Mouse (Mus musculus) kidney, postnatal 4 days (tissue): ENCODE measurements around the gene Msi1.

Source experiments
- DNase-seq, 2 experiments: peaks; one replicate each; pipeline ENCODE4 v3.0.0; 2021; ENCODE audit warnings: mixed read lengths in 2 of 2

Gene Msi1

GRCm38 (mm10) chr5:115429359-115430186 lies at the start of gene Msi1:
TSS of gene Msi1 (plus strand) at chr5:115429599.
- DNase-seq, result peak; percentile 57 to 73

- DNase-seq, result no peak
These were observed 37.5 kb upstream of the Msi1 start for GRCm38 (mm10) chr5:115391935-115392334.

GRCm38 (mm10) chr5:115392969-115393368 lies 36.4 kb upstream of the Msi1 start:
- DNase-seq, result no peak

- DNase-seq, result peak in 1 of 2 experiments; percentile 20
These were observed 35.2 kb upstream of the Msi1 start for GRCm38 (mm10) chr5:115394223-115394622.

GRCm38 (mm10) chr5:115394836-115395235 lies 34.6 kb upstream of the Msi1 start:
- no peak for DNase-seq

DNA sequence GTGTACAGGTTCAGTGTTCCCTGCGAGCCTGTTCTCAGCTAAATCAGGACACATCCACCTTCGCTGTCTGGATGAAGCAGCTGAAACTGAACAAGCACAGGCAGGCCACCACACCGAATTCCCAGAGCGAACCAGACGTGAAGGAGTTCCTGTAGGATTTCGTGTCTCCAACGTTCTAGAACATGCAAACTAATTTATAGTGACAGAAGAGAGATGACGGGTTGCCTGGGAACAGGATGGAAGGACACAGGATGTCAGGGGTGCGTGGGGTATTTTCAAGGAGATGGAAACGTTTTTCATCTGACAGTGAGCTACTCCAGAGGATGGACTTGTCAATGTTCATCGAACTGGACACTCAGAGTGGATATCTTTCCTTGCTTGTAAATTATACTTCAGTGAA lies 32.7 kb upstream of the Msi1 start:
- DNase-seq, result no peak

DNA sequence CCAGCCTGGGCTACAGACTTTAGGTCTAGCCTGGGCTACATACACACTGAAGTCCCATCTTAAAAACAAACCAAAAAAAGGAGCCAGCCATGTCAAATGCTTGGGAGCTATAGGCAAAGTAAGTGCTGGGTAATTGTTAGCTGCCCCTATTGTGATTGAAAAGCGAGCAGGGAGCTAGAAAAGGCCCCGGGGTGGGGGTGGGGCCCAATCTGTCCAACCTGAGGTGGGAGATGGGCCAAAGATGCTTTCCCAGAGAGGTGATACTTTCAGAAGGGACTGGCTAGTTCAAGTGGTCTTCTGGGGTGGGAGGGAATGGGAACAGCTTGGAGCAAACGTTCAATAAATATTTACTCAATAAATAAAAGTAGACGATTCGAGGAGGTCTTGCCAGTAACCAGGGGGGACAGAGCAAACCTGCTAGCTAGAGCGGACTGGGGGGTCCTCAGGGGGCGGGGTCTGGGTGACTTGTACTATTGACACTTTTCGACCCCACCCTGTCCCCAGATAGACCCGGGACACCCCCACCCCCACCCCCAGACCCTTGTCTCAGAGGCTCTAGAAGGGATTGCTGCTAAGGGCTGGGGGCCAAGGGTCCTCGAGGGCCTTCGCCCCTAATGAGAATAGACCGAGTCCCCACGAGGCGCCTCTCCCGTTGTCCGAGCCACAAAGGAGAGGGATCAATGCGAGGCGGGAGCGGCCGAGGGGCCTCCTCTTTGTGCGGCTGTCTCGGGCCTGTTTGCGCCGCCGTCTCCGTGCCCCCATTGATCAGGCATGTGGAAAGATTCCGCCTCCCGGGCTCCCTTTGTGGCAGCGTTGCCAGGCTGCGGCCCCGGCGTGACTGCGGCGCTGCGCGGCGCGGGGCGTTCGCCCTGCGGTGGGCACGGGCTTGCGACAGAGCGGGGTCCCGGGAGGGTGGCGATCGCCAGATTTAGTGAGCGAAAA lies 31.3 kb upstream of the Msi1 start:
- DNase-seq, result peak; percentile 50 to 63

DNA sequence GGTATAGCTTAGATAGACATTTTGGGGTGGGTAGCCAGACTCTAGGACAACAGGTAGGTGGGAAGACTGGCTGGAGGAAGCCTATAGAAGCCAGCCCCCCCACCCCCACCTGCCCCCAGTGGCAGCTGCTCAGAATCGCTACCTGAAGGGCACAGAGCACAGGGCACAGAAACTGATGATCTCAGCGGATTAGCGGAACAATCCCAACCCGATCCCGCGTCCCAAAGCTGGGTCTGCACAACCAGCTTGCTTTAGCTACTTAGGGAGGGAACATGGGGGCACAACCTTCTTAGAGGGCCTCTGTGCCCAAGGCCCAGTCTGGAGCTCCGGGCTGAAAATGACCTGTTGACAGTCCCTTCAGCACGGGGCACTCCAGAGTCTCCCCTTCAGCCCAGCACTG lies 27.3 kb upstream of the Msi1 start:
- no peak for DNase-seq

DNA sequence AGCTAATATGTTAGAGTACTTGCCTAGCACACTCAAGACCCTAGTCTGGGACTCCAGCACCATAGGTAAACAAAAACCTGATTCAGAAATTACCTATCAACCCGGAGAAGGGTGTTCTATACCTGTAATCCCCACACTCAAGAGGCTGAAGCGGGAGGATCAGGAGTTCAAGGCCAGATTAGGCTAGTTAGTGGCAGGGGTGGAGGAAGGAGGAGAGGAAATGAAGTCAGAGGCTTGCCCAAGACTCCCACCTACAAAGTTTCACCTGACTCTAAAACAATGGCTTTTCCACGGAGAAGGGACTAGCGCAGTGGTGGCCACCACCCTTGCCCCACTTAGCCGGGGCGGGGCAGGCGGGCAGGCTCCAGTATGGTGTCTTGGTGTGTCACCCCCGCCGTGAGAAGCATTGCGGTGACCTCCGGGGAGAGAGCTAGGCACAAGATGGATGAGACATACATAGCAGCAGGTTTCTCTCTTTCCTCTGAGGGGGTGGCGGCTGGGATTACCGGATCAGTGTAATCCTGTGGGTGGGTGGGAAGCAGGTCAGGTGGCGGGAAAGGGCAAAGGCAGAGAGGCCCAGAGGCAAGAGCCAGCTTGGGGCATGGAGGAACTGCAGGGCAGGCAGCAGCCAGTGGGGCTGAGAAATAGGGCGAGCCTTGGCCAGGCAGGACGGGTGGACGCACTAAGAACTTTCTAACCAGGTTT lies 25.8 kb upstream of the Msi1 start:
- DNase-seq, result peak in 1 of 2 experiments; percentile 29

- DNase-seq, result peak; percentile 30 to 57
These were observed 25.1 kb upstream of the Msi1 start for GRCm38 (mm10) chr5:115404241-115404794.

- no peak for DNase-seq
These were observed 24.2 kb upstream of the Msi1 start for GRCm38 (mm10) chr5:115405205-115405604.

- DNase-seq, result peak; percentile 60 to 65
These were observed 21.3 kb upstream of the Msi1 start for GRCm38 (mm10) chr5:115408110-115408509.

DNA sequence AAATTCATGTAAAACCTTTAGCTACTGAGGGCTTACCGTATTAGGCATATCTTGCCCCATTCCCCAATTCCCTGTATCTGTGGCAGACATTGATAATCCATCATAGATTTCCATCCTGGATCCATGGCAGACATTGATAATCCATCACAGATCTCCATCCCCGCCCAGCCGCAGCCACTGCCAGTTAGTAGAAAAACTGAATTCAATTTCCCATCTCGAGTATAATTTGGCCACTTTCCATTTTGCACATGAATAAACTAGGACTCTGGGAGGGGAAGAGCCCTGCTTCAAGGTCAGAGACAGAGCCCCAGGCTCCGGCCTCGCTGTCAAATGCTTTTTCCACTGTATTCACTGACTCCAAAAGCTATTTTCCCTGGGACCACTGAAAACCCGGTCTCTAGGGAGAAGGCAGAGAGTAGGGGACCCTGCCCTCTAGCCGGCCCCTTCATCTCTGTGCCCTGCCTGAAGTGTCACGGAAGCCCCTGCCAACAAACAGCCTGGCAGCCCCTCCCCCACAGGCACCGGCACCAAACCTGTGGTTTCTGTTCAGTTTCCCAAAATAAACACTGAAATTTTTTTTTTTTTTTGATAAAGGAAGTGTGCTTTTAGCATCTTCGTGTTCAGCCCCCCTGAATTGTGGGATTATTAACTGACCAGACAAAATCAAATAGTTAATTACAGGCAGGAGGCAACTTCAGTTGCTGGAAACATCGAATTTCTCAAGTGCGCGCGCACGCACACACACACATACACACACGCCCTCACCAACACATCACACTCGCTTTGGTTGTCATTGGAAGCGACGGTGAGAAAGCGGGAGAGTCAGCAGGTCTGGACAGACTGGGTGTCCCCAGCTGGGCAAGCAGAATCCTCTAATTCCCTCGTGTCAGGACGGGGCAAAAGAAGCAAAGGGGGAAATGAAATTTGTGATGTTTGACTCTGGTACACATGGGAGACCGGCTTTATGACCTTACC lies 14.0 kb upstream of the Msi1 start:
- DNase-seq, result peak in 1 of 2 experiments; percentile 27

GRCm38 (mm10) chr5:115428831-115429358 lies 504 bp upstream of the Msi1 start:
- no peak for DNase-seq

GRCm38 (mm10) chr5:115430187-115430960 lies 975 bp downstream of the Msi1 start:
- DNase-seq, result peak; percentile 45 to 63

DNA sequence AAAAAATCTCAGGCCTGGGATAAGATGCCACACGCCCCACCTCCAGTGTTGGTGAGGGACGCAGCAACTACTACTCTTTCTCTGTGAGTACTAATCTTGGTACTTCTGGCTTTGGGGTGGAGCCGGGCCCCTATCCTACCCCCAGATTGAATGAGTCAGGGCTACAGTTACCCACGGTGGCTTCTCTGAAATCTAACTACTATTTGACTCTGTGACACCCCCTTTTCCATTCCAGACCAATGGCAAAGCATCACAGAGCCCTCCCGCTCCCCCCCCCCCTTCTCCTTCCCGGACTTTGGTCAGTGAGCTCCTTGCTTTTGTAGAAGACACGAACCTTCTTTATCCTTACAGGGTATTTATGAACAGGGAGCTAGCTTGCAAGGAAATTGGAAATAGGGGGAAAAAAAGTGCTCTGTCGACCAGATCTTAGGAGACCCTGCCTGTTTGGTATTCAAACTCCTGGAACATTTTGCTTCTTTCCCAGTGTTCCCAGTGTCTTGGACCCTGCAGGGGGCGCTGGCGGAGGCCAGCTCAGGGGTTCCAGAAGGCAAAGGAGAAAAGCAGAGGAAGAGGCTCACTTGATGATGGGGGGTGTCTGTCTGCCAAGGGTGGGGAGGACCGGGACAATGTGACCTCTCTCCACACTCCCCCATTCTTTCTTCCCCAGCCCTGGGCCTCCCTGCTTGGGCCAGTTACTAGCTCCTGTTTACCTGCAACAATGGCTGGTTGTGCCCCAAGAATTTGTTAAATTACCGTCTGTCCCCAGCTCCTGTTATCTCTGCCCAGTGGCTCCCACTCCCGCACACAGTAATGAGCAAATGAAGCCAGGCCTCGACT lies 1.9 kb downstream of the Msi1 start:
- peak; percentile 63 to 76 for DNase-seq

DNA sequence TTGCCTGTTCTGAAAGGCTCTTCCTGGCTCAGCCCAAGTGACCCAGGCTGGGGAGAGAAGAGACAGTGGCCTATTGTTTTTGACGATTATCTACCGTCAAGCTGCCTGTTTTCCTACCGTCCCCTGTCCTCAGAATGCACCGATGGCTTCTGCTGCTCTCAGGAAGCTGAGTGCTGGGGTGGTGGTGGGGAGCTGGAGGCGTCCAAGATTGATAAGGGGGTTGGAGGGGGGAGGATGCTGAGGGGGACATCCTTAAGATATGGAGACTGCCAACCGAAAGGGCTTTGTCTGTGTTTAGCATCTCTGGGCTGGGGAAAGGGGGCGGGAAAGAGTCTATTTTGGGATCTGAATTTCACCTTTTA lies 2.5 kb downstream of the Msi1 start:
- no peak for DNase-seq

DNA sequence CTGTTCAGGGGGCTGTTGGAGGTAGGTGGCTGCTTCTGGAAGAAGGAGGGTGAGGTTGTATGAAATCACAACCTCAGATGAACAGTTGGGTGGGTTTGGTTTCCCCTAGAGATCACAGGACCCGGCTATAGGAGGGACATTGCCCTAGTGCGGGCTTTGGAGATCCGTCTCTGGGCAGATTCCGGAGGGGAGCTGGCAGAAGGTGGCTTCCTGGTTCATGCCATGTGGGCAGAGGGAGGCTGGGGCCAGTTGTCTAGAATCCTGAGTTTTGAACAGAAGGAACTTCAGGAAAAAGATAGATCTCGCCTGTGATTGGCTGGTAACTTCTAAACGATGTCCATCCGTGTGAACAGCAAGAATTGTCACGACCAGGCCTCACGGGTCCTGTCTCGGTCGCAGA lies 3.0 kb downstream of the Msi1 start:
- DNase-seq, result no peak

GRCm38 (mm10) chr5:115433191-115433590 lies 3.8 kb downstream of the Msi1 start:
- no peak for DNase-seq
